In the genomic region with DNA sequence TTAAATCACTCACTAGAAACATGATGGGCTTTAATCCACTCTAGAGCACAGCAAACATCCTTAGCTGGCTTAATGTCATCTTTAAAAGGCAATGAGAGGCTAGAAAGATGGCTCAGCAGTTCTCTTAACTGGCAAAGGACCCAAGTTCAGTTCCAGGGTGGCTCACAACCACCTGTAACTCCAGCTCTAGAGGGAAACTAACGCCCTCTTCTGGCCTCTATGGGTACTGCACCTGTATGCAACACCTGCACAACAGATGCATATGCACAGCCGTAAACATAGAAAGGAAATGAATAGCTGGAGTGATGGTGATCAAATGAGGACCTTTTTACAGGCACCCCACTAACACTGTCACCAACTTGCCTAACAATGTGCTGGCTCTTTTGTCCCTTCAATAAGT, we compare ENCODE assay signal across 19 mouse cellular contexts. TPM values are rescaled to one million over a fixed set of nuclear protein-coding genes. Genes with fewer than 3 reads are reported as not detected.
DNase-seq lines count a peak whose midpoint lies in the region; ATAC-seq and TF ChIP-seq lines count a peak whose summit lies in the region.
"Had no signal": no experiment of that assay in that cellular context is flagged by ENCODE, and none has a peak within 500 bp of the region (broad histone marks: within the 10 kb centered on the region; RNA-seq: fewer than 3 reads in every experiment).

No protein-coding gene starts in this region.

- H3K27ac ChIP-seq in forebrain, embryonic 14.5 days (ENCODE audit: low read depth, low read length), result no peak overlapping the region
- H3K27ac ChIP-seq in forebrain, embryonic 13.5 days, result no peak overlapping the region
- no peak overlapping the region for H3K27ac ChIP-seq in left cerebral cortex, adult 2 months
- H3K27ac ChIP-seq in ES-Bruce4 (ENCODE audit: insufficient read depth, low read length), result no peak overlapping the region
- H3K27ac ChIP-seq: embryonic facial prominence, embryonic 13.5 days; limb, embryonic 12.5 days; lung, embryonic 15.5 days; neural tube, embryonic 12.5 days had no signal

- H3K4me2 ChIP-seq in forebrain, embryonic 14.5 days (ENCODE audit: low read length), result no peak overlapping the region
- no peak overlapping the region for H3K4me2 ChIP-seq in forebrain, embryonic 13.5 days
- H3K4me2 ChIP-seq: embryonic facial prominence, embryonic 13.5 days; limb, embryonic 12.5 days; lung, embryonic 15.5 days; midbrain, embryonic 11.5 days; neural tube, embryonic 12.5 days had no signal

- H3K27me3 ChIP-seq in forebrain, embryonic 14.5 days (replicated peaks; ENCODE audit: control insufficient read depth, insufficient read depth, low read length), result no peaks in the 10 kb centered on the region
- no peaks in the 10 kb centered on the region for H3K27me3 ChIP-seq in forebrain, embryonic 13.5 days
- H3K27me3 ChIP-seq in ES-Bruce4 (ENCODE audit: control insufficient read depth, insufficient read depth, low read length, poor library complexity, severe bottlenecking), result no peaks in the 10 kb centered on the region
- H3K27me3 ChIP-seq: embryonic facial prominence, embryonic 13.5 days; limb, embryonic 12.5 days; lung, embryonic 15.5 days; neural tube, embryonic 12.5 days had no signal

- intact Hi-C loops in left cerebral cortex, adult 2 months (cut with DNase I), result no loop called here

- H3K9ac ChIP-seq in forebrain, embryonic 14.5 days (ENCODE audit: low read length), result no peak overlapping the region
- no peak overlapping the region for H3K9ac ChIP-seq in forebrain, embryonic 13.5 days
- no peak overlapping the region for H3K9ac ChIP-seq in ES-Bruce4 (ENCODE audit: low read depth, poor library complexity, severe bottlenecking)
- H3K9ac ChIP-seq: embryonic facial prominence, embryonic 13.5 days; limb, embryonic 12.5 days; lung, embryonic 15.5 days; neural tube, embryonic 12.5 days had no signal

- H3K4me3 ChIP-seq in forebrain, embryonic 14.5 days (ENCODE audit: low read depth, low read length), result no peak overlapping the region
- H3K4me3 ChIP-seq in forebrain, embryonic 13.5 days, result no peak overlapping the region
- H3K4me3 ChIP-seq in left cerebral cortex, adult 2 months, result no peak overlapping the region
- no peak overlapping the region for H3K4me3 ChIP-seq in ES-Bruce4 (ENCODE audit: low read depth, low read length)
- H3K4me3 ChIP-seq: embryonic facial prominence, embryonic 13.5 days; limb, embryonic 12.5 days; lung, embryonic 15.5 days; neural tube, embryonic 12.5 days had no signal

- no peak for TF ChIP-seq EP300 in ES-Bruce4 (IDR thresholded peaks at IDR 0.05; ENCODE audit: insufficient read depth, low read depth, low read length)

- no peaks in the 10 kb centered on the region for H3K9me3 ChIP-seq in forebrain, embryonic 14.5 days (replicated peaks; ENCODE audit: control insufficient read depth, low read length)
- H3K9me3 ChIP-seq in forebrain, embryonic 13.5 days (replicated peaks), result no peaks in the 10 kb centered on the region
- no peaks in the 10 kb centered on the region for H3K9me3 ChIP-seq in ES-Bruce4 (replicated peaks; ENCODE audit: control insufficient read depth, insufficient read depth, low read length, poor library complexity, severe bottlenecking)
- H3K9me3 ChIP-seq: limb, embryonic 12.5 days; lung, embryonic 15.5 days; neural tube, embryonic 12.5 days had no signal

- no peak for TF ChIP-seq POLR2A in ES-Bruce4 (IDR thresholded peaks at IDR 0.05; ENCODE audit: insufficient read depth, low read length)

- peak; percentile 54 for TF ChIP-seq CTCF in left cerebral cortex, adult 2 months (IDR thresholded peaks at IDR 0.05)
- peak; percentile 49 for TF ChIP-seq CTCF in ES-Bruce4 (IDR thresholded peaks at IDR 0.05; ENCODE audit: low read depth, low read length)

- peak; percentile 33 for DNase-seq in forebrain, embryonic 14.5 days (ENCODE audit: low spot score)
- no peak for DNase-seq in left cerebral cortex, adult 2 months (ENCODE audit: extremely low spot score in 1 of 2, low spot score in 2 of 2)
- DNase-seq in left cerebral cortex, adult 9 months (ENCODE audit: low spot score in 2 of 2), result no peak
- peak; percentile 10 for DNase-seq in mesoderm, embryonic 11.5 days (ENCODE audit: low read depth, low spot score)
- no peak for DNase-seq in adrenal gland, postnatal 10 days
- no peak for DNase-seq in adrenal gland, postnatal 36 days
- DNase-seq: adrenal gland, adult 2 months; cerebellum, adult 9-11 months; heart, adult 18-20 months; kidney, adult 9 months; right cerebral cortex, postnatal 25 days had no signal

- no peak for ATAC-seq in forebrain, embryonic 14.5 days
- no peak for ATAC-seq in forebrain, embryonic 13.5 days

- WGBS in forebrain, embryonic 14.5 days, result 43% methylated on average over 2 of the region's 2 CpGs
- WGBS in forebrain, embryonic 13.5 days, result 48% methylated on average over 2 of the region's 2 CpGs

- H3K4me1 ChIP-seq in forebrain, embryonic 14.5 days (ENCODE audit: control insufficient read depth, insufficient read depth, low read length), result peaks cover 3% of the 10 kb centered on the region; the same call in 1 of the 2 replicates
- H3K4me1 ChIP-seq in forebrain, embryonic 13.5 days, result peaks cover 7% of the 10 kb centered on the region; the same call in 1 of the 2 replicates
- no peaks in the 10 kb centered on the region for H3K4me1 ChIP-seq in ES-Bruce4 (ENCODE audit: control insufficient read depth, insufficient read depth, low read length)
- H3K4me1 ChIP-seq: limb, embryonic 12.5 days; lung, embryonic 15.5 days; neural tube, embryonic 12.5 days had no signal

- H3K36me3 ChIP-seq in forebrain, embryonic 14.5 days (ENCODE audit: control insufficient read depth, insufficient read depth, low read length), result no peaks in the 10 kb centered on the region
- no peaks in the 10 kb centered on the region for H3K36me3 ChIP-seq in forebrain, embryonic 13.5 days (ENCODE audit: poor library complexity, severe bottlenecking)
- H3K36me3 ChIP-seq in ES-Bruce4 (ENCODE audit: control insufficient read depth, insufficient read depth, low read length, poor library complexity, severe bottlenecking), result no peaks in the 10 kb centered on the region
- H3K36me3 ChIP-seq: embryonic facial prominence, embryonic 13.5 days; limb, embryonic 12.5 days; lung, embryonic 15.5 days; neural tube, embryonic 12.5 days had no signal

RNA-seq across cellular contexts. Expression of gene Galnt17, which starts 27.9 kb away (rescaled TPM):
- polyA plus RNA-seq in forebrain, embryonic 14.5 days (2014; fragmentation: Nextera tagmentation; extraction: Ambion mirVana), result 3.6 and 7.2 TPM in 2 replicates
- 5.6 and 6.5 TPM in 2 replicates for polyA plus RNA-seq in forebrain, embryonic 13.5 days (2015; fragmentation: Nextera tagmentation; extraction: Ambion mirVana)
- 10 to 100 TPM; 36.4 to 38.6 TPM for total RNA-seq in left cerebral cortex, adult 2 months (2021)
- polyA plus RNA-seq in ES-Bruce4 (2011; ENCODE audit: insufficient read depth, insufficient read length, low read depth, missing spikeins), result 0.44 and 0.73 TPM in 2 replicates
- total RNA-seq in adrenal gland, postnatal 10 days (2021), result 1 to 10 TPM; 4.9 to 7.9 TPM
- 1 to 10 TPM; 4.0 to 4.2 TPM for total RNA-seq in adrenal gland, postnatal 36 days (2021)
- total RNA-seq: hematopoietic stem cell, adult 5-6 weeks had no signal

Comparison
In these comparisons a context has a peak if more than half of its experiments do, and no peak if none do; other contexts are left out.
1. DNase-seq: peak in forebrain, embryonic 14.5 days (single experiment) and mesoderm, embryonic 11.5 days (single experiment); none in left cerebral cortex, adult 2 months (0 of 2), left cerebral cortex, adult 9 months (0 of 2), adrenal gland, postnatal 10 days (single experiment) and adrenal gland, postnatal 36 days (0 of 2).
2. RNA of gene Galnt17, which starts 27.9 kb away (total RNA-seq): 36.4 to 38.6 TPM in left cerebral cortex, adult 2 months; 4.9 to 7.9 TPM in adrenal gland, postnatal 10 days and 4.0 to 4.2 TPM in adrenal gland, postnatal 36 days; every median in the first group is over 4 times any median in the second.